Mouse (Mus musculus): ENCODE data around the gene Ndufv1. TPM values are rescaled to one million over a fixed set of nuclear protein-coding genes. Genes with fewer than 3 reads are reported as not detected.
"Not testable (repeated sequence)": the region's sequence is repeated elsewhere in the genome, so short reads cannot be mapped to it uniquely, and the experiment has no call there.

Ndufv1 gene
- total RNA-seq, 2 experiments from 2014 or later: 209 to 221 TPM

- intact Hi-C loops (cut with DNase I): no loop called here
- DNase-seq (ENCODE audit: extremely low spot score in 1 of 2, low spot score in 2 of 2): no peak
Measured at GRCm38 (mm10) chr19:3991562-3991961, 21.0 kb downstream of the Ndufv1 start.

- no peak for DNase-seq (ENCODE audit: extremely low spot score in 1 of 2, low spot score in 2 of 2)
- intact Hi-C loops (cut with DNase I): no loop called here
Measured at GRCm38 (mm10) chr19:3990804-3991203, 21.8 kb downstream of the Ndufv1 start.

GRCm38 (mm10) chr19:3988750-3989149, 23.9 kb downstream of the Ndufv1 start:
- DNase-seq (ENCODE audit: extremely low spot score in 1 of 2, low spot score in 2 of 2): no peak
- intact Hi-C loops (cut with DNase I): no loop called here

GRCm38 (mm10) chr19:3988066-3988465, 24.5 kb downstream of the Ndufv1 start:
- intact Hi-C loops (cut with DNase I): no loop called here
- DNase-seq (ENCODE audit: extremely low spot score in 1 of 2, low spot score in 2 of 2): no peak

GRCm38 (mm10) chr19:3986334-3986733, 26.3 kb downstream of the Ndufv1 start, which contains the start of gene Acy3:
Gene Acy3 (plus strand): TSS chr19:3986570.
- intact Hi-C loops (cut with DNase I): no loop called here
- peak in 1 of 2 experiments; percentile 88 for DNase-seq (ENCODE audit: extremely low spot score in 1 of 2, low spot score in 2 of 2)

- no peak for DNase-seq (ENCODE audit: extremely low spot score in 1 of 2, low spot score in 2 of 2)
- intact Hi-C loops (cut with DNase I): no loop called here
Measured at GRCm38 (mm10) chr19:3985261-3985681, 27.3 kb downstream of the Ndufv1 start.

- DNase-seq (ENCODE audit: extremely low spot score in 1 of 2, low spot score in 2 of 2): no peak
- intact Hi-C loops (cut with DNase I): loop anchor here (5.0 kb wide), 1 partner anchor 36 kb away; no protein-coding TSS in a partner anchor
Measured at GRCm38 (mm10) chr19:3983527-3984200, 28.9 kb downstream of the Ndufv1 start.

- intact Hi-C loops (cut with DNase I): loop anchor here (5.0 kb wide), 1 partner anchor 34 kb away; no protein-coding TSS in a partner anchor
- no peak for DNase-seq (ENCODE audit: extremely low spot score in 1 of 2, low spot score in 2 of 2)
Measured at GRCm38 (mm10) chr19:3980917-3981316, 31.7 kb downstream of the Ndufv1 start.

GRCm38 (mm10) chr19:3980309-3980708, 32.3 kb downstream of the Ndufv1 start:
- intact Hi-C loops (cut with DNase I): loop anchor here (5.0 kb wide), 1 partner anchor 33 kb away; no protein-coding TSS in a partner anchor
- peak; percentile 78 to 82 for DNase-seq (ENCODE audit: extremely low spot score in 1 of 2, low spot score in 2 of 2)

- no peak for DNase-seq (ENCODE audit: extremely low spot score in 1 of 2, low spot score in 2 of 2)
- intact Hi-C loops (cut with DNase I): no loop called here
Measured at GRCm38 (mm10) chr19:3975866-3976265, 36.7 kb downstream of the Ndufv1 start.

- DNase-seq (ENCODE audit: extremely low spot score in 1 of 2, low spot score in 2 of 2); intact Hi-C loops (cut with DNase I): not testable (repeated sequence)
Measured at GRCm38 (mm10) chr19:3974608-3975007, 38.0 kb downstream of the Ndufv1 start.

- no peak for DNase-seq (ENCODE audit: extremely low spot score in 1 of 2, low spot score in 2 of 2)
- intact Hi-C loops (cut with DNase I): no loop called here
Measured at GRCm38 (mm10) chr19:3972229-3972628, 40.4 kb downstream of the Ndufv1 start, which contains the start of gene Aldh3b2. Gene Aldh3b2 (plus strand): TSS chr19:3972328.

- intact Hi-C loops (cut with DNase I): no loop called here
- no peak for DNase-seq (ENCODE audit: extremely low spot score in 1 of 2, low spot score in 2 of 2)
Measured at GRCm38 (mm10) chr19:3967258-3967657, 45.3 kb downstream of the Ndufv1 start.

GRCm38 (mm10) chr19:3966330-3967075, 46.1 kb downstream of the Ndufv1 start:
- intact Hi-C loops (cut with DNase I): no loop called here
- no peak for DNase-seq (ENCODE audit: extremely low spot score in 1 of 2, low spot score in 2 of 2)

GRCm38 (mm10) chr19:3964030-3964429, 48.6 kb downstream of the Ndufv1 start:
- intact Hi-C loops (cut with DNase I): no loop called here
- DNase-seq (ENCODE audit: extremely low spot score in 1 of 2, low spot score in 2 of 2): no peak

GRCm38 (mm10) chr19:3962469-3962868, 50.1 kb downstream of the Ndufv1 start:
- peak in 1 of 2 experiments; percentile 55 for DNase-seq (ENCODE audit: extremely low spot score in 1 of 2, low spot score in 2 of 2)
- intact Hi-C loops (cut with DNase I): no loop called here

- intact Hi-C loops (cut with DNase I); DNase-seq (ENCODE audit: extremely low spot score in 1 of 2, low spot score in 2 of 2): not testable (repeated sequence)
Measured at GRCm38 (mm10) chr19:3961805-3962204, 50.8 kb downstream of the Ndufv1 start.

GRCm38 (mm10) chr19:3960211-3960610, 52.4 kb downstream of the Ndufv1 start:
- no peak for DNase-seq (ENCODE audit: extremely low spot score in 1 of 2, low spot score in 2 of 2)
- intact Hi-C loops (cut with DNase I): no loop called here

GRCm38 (mm10) chr19:3959030-3959429, 53.6 kb downstream of the Ndufv1 start:
- DNase-seq (ENCODE audit: extremely low spot score in 1 of 2, low spot score in 2 of 2): no peak
- intact Hi-C loops (cut with DNase I): no loop called here

GRCm38 (mm10) chr19:3958470-3958869, 54.1 kb downstream of the Ndufv1 start, which contains the start of gene Aldh3b3:
Gene Aldh3b3 (plus strand): TSS chr19:3958645.
- DNase-seq (ENCODE audit: extremely low spot score in 1 of 2, low spot score in 2 of 2): no peak
- intact Hi-C loops (cut with DNase I): no loop called here
